Mouse (Mus musculus): ENCODE data around the gene Megf8.

The Megf8 gene

DNA sequence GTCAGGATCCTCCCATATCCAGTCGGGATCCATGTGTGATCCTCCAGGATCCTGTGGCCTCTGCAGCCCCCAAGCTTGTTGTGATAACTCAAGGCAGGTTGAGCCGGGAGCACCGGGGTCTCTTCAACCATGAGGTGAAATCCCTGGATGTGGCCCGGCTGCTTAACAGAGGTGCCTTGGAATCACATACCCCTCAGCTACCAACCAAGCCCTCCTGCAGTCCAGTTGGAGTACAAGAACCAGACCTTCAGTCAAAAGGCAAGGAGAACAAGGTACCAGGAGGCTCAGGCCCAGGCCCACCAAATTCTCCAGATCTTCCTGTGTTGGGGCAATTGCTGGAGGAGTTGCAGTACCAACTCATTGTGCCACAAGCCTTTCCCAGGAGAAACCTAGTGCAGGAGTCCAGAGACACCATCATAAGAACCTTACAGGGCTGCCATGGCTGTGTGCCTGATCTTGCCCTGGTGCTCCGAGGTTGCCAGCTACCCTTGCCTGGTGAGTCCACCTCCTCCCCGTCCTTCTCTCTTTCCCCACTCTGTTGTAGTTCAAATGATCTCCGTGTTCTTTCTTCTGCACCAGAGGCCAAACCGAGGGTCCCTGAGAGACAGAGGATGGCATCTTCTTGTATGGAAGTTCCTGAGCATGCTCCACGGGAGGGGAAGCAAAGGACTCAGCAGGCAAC, 13.8 kb upstream of the Megf8 start:
- TF ChIP-seq GATA4 (IDR thresholded peaks at IDR 0.05; ENCODE audit: insufficient replicate concordance, low read length): no peak

DNA sequence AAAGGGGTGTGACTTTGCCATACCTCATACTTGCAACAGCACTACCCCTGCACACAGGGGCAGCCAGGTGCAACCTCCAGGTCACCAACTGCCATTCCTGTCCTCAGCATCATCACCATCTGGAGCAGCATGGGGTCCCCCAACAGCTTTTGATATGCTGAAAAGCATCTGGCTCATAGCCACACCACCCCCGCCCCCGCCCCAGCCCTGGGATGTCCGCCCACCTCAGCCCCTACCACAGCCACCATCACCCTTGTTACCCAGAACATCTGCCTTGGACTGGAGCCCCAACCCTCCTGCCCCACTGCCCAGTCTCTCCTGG, 13.3 kb upstream of the Megf8 start:
- TF ChIP-seq GATA4 (IDR thresholded peaks at IDR 0.05; ENCODE audit: insufficient replicate concordance, low read length): no peak

DNA sequence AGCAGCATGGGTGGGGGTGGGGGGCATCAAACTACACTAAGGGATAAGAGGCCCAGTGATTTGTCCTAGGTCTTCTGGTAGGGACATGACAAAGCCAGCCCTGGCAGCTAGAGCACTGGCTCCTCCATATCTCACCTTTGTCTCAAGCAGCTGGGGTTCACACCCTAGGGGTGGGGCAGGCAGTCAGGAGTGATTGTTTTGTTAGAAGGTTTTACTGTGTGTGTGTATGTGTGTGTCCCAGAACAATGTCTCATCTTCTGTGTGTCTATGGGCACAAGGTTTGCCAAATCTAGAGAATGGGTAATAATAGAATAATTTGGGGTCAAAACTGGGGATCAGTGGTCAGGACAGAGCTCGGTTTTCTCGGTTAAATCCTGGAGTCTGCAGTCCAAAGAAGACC, 11.5 kb upstream of the Megf8 start:
- TF ChIP-seq GATA4 (IDR thresholded peaks at IDR 0.05; ENCODE audit: insufficient replicate concordance, low read length): no peak

DNA sequence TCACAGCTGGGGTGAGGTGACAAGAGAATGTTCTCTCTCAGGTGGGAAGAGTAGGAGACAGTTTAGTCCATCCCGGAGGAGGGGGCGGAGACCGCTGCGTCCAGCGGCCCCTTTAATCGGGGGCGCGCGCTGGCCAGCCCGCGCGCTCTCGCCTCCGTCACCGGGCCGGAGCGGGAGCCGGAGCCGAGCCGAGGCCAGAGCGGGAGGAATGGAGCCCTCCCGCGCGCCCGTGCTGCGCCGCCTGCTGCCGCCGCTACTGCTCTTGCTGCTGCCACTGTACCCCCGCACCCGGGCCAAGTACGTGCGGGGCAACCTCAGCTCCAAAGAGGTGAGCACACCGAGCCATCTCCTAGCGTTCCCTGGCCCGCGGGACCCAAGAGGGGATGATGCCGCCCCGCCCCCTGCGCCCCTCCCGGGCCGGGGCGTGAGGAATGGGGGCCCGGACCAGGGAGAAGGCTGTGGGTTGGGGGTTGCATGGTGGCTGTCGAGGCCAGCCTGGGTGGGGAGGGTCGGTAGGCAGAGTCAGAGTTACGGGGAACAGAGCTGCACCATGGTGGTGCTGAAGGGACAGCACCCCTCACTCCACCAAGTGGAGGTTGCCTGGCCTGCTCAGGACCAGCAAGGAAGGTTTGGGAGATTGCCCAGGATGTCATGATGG, 10.9 kb upstream of the Megf8 start, which contains the start of gene Tmem145:
Tmem145 (plus strand) TSS at position 151 of the 658 bp plus-strand sequence.
- TF ChIP-seq GATA4 (IDR thresholded peaks at IDR 0.05; ENCODE audit: insufficient replicate concordance, low read length): no peak

DNA sequence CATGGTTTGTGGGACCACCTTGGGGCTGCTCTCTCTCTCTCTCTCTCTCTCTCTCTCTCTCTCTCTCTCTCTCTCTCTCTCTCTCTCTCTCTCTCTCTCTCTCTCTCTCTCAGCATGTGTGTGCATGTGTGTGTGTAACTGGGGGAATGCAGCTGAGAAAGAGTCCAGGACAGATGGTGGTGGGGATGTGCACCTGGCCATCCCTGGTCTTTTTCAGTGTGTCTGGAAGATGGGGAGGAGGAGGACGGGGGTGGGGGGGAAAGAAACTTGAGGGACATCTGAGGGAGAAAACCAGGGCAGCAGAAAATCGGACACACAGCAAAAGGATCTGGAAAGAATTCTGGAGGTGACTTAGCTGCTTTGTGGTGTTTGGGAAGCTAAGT, 10.4 kb upstream of the Megf8 start:
- no peak for TF ChIP-seq GATA4 (IDR thresholded peaks at IDR 0.05; ENCODE audit: insufficient replicate concordance, low read length)

DNA sequence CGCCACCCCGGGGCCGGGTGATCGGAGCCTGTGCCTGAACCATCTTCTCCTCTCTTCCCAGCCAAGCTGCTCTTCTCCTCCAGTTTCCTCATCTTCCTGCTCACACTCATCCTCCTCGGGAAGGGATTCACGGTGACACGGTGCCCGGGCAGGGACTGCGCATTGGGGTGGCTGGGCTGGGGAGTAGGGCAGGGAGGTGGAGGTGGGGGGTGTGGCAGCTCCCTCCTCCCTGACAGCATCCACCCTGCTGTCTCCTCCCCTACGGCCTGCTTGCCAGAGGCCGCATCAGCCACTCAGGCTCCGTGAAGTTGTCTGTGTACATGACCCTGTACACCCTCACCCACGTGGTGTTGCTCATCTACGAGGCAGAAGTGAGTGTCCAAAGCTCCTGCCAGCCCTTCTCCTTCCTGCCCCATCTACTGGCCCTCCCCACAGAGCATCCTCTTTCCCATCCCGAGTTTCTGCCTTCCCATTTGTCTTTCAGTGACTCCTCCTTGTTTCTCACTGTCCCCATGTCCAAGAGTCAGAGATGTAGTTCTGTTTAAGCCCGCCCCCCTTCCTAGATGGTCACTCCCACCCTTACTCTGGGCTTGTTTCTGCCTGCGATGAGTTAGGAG, 8.2 kb upstream of the Megf8 start:
- TF ChIP-seq GATA4 (IDR thresholded peaks at IDR 0.05; ENCODE audit: insufficient replicate concordance, low read length): no peak

DNA sequence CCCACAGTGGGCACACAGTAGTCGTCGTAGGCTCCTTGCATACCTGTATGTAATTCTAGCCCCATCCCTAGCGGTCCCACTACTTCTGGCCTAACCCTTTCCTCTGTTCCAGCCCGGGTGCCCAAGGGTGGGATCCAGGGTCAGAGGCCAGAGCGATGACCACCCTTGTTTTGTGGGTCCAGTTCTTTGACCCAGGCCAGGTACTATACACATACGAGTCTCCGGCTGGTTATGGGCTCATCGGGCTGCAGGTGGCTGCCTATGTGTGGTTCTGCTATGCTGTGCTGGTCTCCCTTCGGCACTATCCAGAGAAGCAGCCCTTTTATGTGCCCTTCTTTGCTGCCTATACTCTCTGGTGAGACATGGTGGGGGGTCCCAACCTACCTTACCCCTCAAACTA, 7.5 kb upstream of the Megf8 start:
- TF ChIP-seq GATA4 (IDR thresholded peaks at IDR 0.05; ENCODE audit: insufficient replicate concordance, low read length): no peak

DNA sequence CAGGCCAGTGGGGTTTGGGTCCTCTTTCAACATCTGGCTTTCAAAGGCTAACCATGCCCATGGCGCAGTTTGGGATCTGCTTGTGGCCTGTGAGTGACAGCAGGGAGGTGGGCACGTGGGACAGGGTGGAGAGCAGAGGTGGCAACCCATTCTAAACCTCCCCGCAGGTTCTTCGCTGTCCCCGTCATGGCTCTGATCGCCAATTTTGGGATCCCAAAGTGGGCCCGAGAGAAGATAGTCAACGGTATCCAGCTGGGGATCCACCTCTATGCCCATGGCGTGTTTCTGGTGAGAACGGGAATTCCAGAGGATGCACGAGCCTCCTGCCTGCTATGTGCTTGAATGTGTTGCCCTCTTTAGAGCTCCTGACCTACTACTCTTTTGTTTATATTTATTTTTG, 5.8 kb upstream of the Megf8 start:
- no peak for TF ChIP-seq GATA4 (IDR thresholded peaks at IDR 0.05; ENCODE audit: insufficient replicate concordance, low read length)

DNA sequence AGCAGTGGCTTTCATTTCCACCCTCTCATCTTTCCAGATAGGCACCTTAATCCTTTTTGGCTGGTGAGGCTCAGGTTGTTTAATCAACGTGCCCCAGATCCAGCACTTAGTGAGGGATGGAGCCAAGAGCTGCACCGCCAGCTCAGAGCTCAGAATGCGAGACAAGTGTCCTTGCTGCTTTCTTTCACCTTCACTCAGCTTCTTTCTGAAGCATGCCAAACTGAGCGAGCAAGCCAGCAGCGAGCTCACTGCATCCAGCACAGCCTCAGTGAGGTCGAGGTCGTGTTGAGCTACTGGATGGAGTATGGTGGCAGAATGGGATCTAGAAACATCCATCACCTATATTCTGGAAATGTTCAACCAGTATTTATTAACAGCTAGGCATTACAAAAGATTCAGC, 3.6 kb upstream of the Megf8 start:
- TF ChIP-seq GATA4 (IDR thresholded peaks at IDR 0.05; ENCODE audit: insufficient replicate concordance, low read length): no peak

DNA sequence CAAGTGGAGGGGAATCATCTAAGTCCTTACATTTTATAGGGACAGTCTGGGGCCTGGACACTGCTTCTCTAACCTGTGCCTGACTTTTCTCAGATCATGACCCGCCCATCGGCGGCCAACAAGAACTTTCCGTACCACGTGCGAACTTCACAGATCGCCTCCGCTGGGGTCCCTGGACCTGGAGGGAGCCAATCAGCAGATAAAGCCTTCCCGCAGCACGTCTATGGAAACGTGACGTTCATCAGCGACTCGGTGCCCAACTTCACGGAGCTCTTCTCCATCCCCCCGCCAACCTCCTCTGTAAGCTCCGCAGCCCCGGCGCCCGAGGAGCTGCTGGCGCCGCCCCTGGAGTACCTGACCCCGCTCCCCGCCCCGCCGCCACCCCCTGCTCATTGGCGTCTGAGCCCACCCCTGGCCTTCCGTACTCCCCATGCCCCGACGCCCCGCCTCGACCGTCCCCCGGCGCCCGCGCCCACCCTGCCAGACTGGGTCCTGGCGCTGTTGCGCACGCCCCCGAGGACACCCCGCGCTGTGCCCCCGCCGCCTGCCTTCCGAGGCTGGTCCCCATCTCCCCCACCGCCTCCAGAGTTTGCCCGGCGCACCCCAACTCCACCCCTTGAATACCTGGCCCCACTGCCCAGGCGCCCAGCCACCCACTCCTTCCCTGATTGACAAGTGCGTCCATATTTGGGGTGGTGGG, 2.2 kb upstream of the Megf8 start:
- TF ChIP-seq GATA4 (IDR thresholded peaks at IDR 0.05; ENCODE audit: insufficient replicate concordance, low read length): no peak

DNA sequence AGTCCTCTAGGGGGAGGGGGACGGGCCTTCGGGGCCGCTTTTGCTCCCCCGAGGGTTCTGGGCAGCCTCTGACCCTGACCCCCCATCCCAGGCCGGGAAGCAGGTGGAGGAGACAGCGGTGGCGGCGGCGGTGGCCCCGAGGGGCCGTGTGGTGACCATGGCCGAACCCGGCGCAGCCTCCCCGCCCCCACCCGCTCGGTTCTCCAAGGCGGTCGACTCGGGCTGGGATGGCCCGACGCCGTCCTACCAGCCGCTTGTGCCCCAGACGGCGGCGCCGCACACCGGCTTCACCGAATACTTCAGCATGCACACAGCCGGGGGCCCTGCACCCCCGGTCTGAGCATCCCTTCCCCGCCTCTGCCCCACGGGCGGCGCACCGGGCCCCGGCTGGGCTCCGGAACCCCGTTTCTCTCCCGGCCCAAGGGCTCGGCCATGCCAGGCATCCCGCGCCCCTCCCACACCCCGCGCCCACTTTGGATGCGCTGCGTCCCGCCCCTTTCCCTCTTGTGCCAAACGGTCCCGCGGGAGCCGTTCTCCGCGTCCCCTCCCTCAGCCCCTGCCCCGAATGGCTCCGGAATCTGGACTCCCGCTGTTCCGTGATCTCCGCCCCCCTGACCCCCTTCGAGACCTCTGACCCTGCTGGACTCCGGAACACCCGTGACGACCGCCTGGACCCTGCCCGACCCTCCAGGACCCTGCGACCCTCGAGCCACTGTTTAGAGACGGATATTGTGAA, 1.5 kb upstream of the Megf8 start:
- TF ChIP-seq GATA4 (IDR thresholded peaks at IDR 0.05; ENCODE audit: insufficient replicate concordance, low read length): no peak

DNA sequence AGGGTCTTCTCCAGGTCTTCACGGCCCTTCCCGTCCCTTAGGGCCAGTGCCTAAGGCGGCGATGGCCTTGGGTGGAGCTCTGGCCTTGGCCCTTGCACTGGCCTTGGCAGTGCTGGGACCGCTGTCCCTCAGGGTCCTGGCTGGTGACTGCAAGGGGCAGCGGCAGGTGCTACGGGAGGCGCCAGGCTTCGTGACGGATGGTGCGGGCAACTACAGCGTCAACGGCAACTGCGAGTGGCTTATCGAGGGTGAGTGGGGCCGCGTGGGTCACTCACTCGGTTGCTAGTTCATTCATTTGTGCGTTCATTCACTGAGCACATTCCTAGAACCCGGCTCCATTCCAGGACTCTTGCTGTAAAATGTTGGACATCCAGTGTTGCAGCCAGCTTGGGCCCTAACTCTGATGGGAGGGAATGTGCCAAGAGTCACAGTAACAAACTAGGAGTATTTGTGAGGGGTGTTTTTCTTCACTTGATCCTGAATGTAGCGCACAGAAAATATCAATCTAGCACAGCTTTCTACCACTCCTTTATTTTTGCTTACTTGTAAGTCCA, 559 bp downstream of the Megf8 start:
- TF ChIP-seq GATA4 (IDR thresholded peaks at IDR 0.05; ENCODE audit: insufficient replicate concordance, low read length): no peak

DNA sequence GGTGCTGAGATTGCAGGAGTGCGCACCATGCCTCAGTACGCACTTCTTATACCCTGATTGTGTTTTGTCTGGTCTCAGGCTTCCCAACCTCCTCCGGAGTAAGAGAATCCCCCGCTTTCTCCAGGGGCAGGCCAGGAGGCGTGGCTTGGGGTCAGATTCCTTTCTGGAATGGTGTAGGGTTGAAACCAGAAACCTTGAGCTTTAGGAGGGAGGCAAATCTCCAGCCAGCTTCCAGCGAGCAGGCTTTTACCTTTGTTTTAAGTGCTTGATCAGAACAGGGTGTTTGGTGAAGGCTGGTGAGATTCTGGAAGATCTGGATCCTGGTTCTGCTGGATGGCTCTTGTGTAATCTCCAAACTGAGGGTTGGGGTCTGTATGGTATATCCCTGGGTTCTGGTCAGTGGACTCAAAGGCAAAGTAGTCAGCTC, 5.1 kb downstream of the Megf8 start:
- TF ChIP-seq GATA4 (IDR thresholded peaks at IDR 0.05; ENCODE audit: insufficient replicate concordance, low read length): no peak

DNA sequence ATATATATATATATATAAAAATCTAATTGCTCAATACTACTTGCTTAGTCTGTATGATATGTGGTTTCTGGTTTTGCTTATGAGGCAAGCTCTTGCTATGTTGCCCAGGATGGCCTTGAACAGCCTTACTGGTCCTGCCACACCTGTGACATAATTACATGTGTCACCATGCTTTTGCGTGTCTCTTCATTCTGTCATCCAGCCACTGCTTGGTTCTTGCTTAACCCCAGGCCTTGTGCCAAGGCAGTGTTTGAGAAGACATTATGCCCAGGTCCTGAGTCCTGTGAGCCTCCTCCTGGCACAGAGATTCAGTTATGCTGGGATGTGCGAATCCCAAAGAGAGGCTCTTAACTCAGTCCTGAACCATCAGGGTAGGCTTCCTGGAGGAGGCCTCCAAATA, 6.3 kb downstream of the Megf8 start:
- TF ChIP-seq GATA4 (IDR thresholded peaks at IDR 0.05; ENCODE audit: insufficient replicate concordance, low read length): no peak

DNA sequence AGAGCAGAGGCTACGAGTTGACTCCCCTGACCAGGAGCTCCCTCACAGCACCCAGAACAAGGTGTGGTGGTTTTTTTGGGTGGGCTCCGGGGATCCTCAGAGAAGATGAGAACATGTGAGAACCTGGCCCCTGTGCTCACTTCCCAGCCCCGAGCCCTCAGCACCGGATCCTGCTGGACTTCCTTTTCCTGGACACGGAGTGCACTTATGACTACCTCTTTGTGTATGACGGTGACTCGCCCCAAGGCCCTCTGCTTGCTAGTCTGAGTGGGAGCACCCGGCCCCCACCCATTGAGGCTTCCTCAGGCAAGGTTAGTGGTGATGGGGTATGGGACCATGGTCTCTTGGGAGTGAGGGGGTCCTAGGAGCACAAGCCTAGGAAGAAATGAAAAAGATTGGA, 9.3 kb downstream of the Megf8 start:
- TF ChIP-seq GATA4 (IDR thresholded peaks at IDR 0.05; ENCODE audit: insufficient replicate concordance, low read length): no peak

All from liver, adult (tissue).